Mouse (Mus musculus): ENCODE measurements at regions not wholly inside any gene's neighbourhood (a gene's known extent, or its start where the extent isn't known, plus 50 kb on each side); places are given as distances from the start of the nearest gene placed in this dataset.
A peak's percentile ranks its signal among the peaks of the same experiment; 100 is the strongest.
"Not testable (repeated sequence)": the region's sequence is repeated elsewhere in the genome, so short reads cannot be mapped to it uniquely, and the experiment has no call there.

- DNase-seq (ENCODE audit: low spot score), result no peak
These were observed 55.4 kb upstream of the Bnc1 start for GRCm38 (mm10) chr7:82047456-82047855.

- DNase-seq (ENCODE audit: low spot score), result no peak
These were observed 61.3 kb upstream of the Bnc1 start for GRCm38 (mm10) chr7:82053411-82053810.

- no peak for DNase-seq (ENCODE audit: low spot score)
These were observed 64.6 kb upstream of the Bnc1 start for GRCm38 (mm10) chr7:82056551-82057230.

- DNase-seq (ENCODE audit: low spot score), result no peak
These were observed 71.3 kb upstream of the Bnc1 start for GRCm38 (mm10) chr7:82063407-82063806.

DNA sequence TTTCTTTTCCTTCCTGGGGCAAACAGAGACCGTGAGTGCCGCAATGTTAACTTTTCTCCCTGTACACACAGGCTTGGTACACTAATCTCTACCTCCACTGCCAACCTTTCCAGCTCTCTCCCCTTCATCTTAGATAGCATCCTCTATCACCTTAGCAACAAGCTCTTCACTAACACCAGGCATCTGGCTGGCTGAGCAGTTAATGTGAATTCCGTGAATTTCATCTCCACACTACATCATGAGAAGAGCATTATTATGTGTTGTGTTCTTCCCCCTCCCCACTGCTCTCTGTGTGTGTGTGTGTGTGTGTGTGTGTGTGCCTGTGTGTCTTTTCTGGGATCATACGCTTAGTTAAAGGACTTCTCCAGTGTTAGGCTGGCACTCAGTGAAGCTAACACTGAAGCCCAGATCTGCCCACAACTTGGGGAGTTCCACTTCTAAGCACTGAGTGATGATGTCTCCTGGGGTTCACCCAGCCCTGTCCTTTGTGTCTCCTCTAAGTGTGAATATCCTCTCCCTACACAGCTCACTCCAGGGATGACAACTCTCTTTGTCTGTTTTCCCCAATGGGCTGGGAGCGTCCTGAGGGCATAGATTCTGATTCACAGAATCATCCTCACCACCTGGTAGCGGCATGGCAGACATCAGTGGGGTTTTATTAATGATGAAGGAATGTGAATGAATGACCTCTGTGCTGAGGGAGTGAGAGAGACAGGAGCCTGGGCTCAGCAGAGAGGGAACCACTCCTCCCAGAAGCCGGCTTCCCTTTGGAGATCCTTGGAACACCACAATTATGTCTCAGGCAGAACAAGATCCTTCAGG is 77.7 kb upstream of the Bnc1 start:
- DNase-seq (ENCODE audit: low spot score), result no peak

GRCm38 (mm10) chr7:82070946-82071727 is 79.0 kb upstream of the Bnc1 start:
- no peak for DNase-seq (ENCODE audit: low spot score)

GRCm38 (mm10) chr7:82075359-82075758 is 83.3 kb upstream of the Bnc1 start:
- DNase-seq (ENCODE audit: low spot score), result no peak

DNA sequence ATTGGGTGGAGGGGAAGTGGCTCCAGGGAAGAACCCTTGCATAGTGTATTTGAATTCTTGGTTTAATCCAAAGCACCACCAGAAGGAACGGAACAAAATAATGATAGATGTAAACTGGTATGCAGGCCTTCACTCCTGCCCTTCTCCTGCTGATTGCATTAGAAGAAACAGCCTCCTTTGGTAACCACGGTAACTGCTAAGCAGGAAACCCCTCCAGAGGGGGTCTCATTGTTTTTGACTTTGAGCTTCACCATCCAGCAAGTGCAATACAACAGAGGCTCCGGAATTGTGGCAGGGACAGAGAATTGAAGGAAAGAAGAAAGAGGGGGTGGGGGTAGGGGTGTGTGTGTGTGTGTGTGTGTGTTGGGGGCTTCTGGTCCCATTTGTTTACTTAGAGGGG is 89.8 kb upstream of the Bnc1 start:
- no peak for DNase-seq (ENCODE audit: low spot score)

- no peak for DNase-seq (ENCODE audit: low spot score)
These were observed 90.8 kb upstream of the Sh3gl3 start for GRCm38 (mm10) chr7:82082883-82083282.

DNA sequence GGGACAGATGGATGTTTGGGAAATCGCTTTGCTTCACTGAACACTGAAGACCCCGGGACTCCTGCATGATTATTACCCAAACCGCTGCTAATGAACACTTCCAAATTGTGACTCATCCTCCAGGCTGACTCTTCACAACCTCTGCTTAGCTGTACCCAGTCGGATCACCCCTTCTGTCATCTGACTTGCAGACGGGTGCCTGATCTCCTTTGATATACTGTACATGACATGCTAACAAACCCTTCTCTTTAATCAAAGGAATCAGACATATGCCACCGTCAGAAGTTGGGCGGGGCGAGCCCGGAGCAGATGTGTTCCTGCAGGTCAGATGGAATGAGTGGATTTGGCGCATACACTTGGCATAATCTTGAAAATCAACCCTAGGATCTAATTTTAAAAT is 89.2 kb upstream of the Sh3gl3 start:
- DNase-seq (ENCODE audit: low spot score), result no peak

DNA sequence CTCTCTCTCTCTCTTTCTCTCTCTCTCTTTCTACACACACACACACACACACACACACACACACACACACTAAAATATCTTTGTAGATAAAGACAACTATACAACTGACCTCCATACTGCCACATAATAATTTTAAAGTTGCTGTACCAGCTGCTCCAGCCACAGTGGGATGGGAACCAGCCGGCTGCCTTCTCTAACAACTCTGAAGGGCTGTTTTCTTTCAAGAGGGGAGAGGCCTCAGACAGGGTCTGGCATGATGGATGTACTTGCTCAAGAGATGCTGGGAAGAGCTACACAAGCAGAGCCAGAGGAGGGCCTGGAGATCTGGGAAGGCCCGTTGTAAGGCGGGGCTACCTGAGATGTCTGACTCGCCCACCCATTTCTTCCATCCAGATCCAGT is 88.4 kb upstream of the Sh3gl3 start:
- DNase-seq (ENCODE audit: low spot score), result no peak

DNA sequence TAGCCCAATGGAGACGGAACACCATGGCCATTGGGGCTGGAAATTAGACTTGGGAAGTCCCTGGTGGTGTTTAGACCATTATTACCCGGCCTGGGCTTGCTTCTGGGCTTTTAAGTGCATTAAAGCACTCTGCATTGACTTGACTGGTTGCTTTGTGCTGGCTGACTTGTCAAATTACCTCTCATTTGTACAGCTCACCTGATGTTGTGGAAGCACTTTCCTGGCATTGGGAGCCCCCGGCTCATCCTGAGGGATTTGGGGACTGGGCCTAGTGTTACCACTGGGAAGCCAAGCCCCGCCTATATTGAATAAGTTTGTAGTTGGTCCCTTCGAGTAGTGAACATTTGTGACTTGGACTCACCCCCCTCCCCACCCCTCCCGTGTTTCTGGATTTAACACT is 75.5 kb upstream of the Sh3gl3 start:
- no peak for DNase-seq (ENCODE audit: low spot score)

GRCm38 (mm10) chr7:82101314-82101713 is 72.3 kb upstream of the Sh3gl3 start:
- no peak for DNase-seq (ENCODE audit: low spot score)

GRCm38 (mm10) chr7:82105631-82106030 is 68.0 kb upstream of the Sh3gl3 start:
- DNase-seq (ENCODE audit: low spot score), result no peak

DNA sequence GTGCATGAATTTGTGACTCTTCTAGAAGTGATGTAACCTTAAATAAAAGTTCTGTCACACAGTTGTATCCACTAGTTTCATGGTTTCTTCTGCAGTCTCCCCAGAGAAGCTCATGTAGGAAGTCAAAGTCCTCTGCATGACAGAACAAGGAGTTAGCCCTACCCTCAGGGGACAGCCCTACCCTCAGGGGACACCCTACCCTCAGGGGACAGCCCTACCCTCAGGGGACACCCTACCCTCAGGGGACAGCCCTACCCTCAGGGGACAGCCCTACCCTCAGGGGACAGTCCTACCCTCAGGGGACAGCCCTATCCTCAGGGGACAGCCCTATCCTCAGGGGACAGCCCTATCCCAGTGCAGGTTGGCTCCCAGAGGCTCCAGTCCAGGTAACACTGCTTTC is 64.5 kb upstream of the Sh3gl3 start:
- not testable (repeated sequence) for DNase-seq (ENCODE audit: low spot score)

GRCm38 (mm10) chr7:82109550-82109949 is 64.1 kb upstream of the Sh3gl3 start:
- no peak for DNase-seq (ENCODE audit: low spot score)

- DNase-seq (ENCODE audit: low spot score), result no peak
These were observed 63.7 kb upstream of the Sh3gl3 start for GRCm38 (mm10) chr7:82109977-82110376.

GRCm38 (mm10) chr7:82112046-82112445 is 61.6 kb upstream of the Sh3gl3 start:
- no peak for DNase-seq (ENCODE audit: low spot score)

GRCm38 (mm10) chr7:82115646-82116045 is 58.0 kb upstream of the Sh3gl3 start:
- no peak for DNase-seq (ENCODE audit: low spot score)

- DNase-seq (ENCODE audit: low spot score), result no peak
These were observed 54.4 kb upstream of the Sh3gl3 start for GRCm38 (mm10) chr7:82119266-82119665.

DNA sequence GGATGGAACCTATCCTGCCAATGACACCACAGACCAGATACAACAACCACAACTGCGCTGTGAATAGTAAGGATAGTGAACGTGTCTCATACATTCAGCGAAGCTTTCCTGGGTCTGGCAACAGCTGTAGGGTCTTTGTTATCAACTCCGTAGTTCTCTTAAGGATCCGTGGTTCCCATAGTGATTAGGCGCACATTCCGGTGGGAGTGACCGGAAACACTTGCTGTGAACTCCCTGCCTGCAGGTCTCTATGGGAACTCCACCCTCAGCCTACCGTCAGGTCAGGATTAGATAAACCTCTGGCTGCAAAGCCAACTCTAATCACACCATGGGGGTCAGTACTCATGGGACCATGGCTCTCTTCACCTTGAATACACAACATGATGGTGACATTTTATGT is 53.8 kb upstream of the Sh3gl3 start:
- DNase-seq (ENCODE audit: low spot score), result no peak

- DNase-seq (ENCODE audit: low spot score), result peak; percentile 44
These were observed 51.9 kb upstream of the Sh3gl3 start for GRCm38 (mm10) chr7:82121746-82122145.
